Mouse (Mus musculus) B cell, adult (primary cell): ENCODE measurements around the gene Ngb. TPM values are rescaled to one million over a fixed set of nuclear protein-coding genes. Genes with fewer than 3 reads are reported as not detected.

Experiments used
- total RNA-seq: library from RNA; stranded (reverse); gene quantifications from 4 replicates; pipeline ENCODE4 v1.2.4, GENCODE M21; 2023; ENCODE audit not compliant: inconsistent age

Ngb gene
- 0.32 to 0.78 TPM (median 0.78 TPM) in 3 of 4 replicates, not detected in the other for total RNA-seq

GRCm38 (mm10) chr12:87102165-87102631, at the start of gene Ngb:
Gene Ngb, minus strand, starts transcription at chr12:87102539.

GRCm38 (mm10) chr12:87147395-87148089, 45.2 kb upstream of the Ngb start, which contains the start of gene Pomt2:
Gene Pomt2, minus strand, starts transcription at chr12:87147968.

DNA sequence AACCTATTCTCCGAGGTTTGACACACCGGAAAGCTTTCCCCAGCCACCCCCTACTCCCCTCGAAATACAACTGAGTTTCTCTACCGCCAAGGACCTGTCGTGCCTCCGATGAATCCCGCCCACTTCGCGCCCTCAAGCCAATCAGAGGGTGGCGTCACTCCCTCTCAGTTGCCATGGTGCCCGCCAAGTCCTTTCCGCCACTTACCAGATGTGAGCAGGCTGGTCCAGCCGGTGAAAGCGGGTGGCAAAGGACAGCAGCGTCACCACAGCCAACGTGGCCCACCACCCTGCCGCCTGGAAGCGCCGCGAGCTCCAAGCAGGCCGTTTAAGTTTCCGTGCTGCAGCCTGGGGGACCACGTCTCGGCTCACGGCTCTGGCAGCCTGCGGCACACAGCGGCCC, 44.6 kb upstream of the Ngb start, which contains the start of gene Gstz1:
Gene Gstz1 (plus strand): TSS at position 200 of the 400 bp plus-strand sequence.

Other genes with a start within 250 kb of the Ngb start
- gene Irf2bpl, start 217.7 kb downstream of the Ngb start, total RNA-seq, result 47.0 to 50.7 TPM (median 49.3 TPM) in 4 replicates
- gene Cipc, start 155.5 kb downstream of the Ngb start, total RNA-seq, result 51.6 to 60.1 TPM (median 56.2 TPM) in 4 replicates
- gene Zdhhc22, start 112.1 kb downstream of the Ngb start, total RNA-seq, result not detected in 4 replicates
- gene Tmem63c, start 81.2 kb downstream of the Ngb start, total RNA-seq, result not detected in 4 replicates
- gene Gstz1, start 44.6 kb upstream of the Ngb start, total RNA-seq, result 16.4 to 16.5 TPM (median 16.4 TPM) in 4 replicates
- 4.8 to 8.3 TPM (median 6.3 TPM) in 4 replicates for gene Pomt2, start 45.4 kb upstream of the Ngb start, total RNA-seq
- 1.3 to 2.6 TPM (median 1.6 TPM) in 4 replicates for gene Samd15, start 97.2 kb upstream of the Ngb start, total RNA-seq
- gene Tmed8, start 97.9 kb upstream of the Ngb start, total RNA-seq, result 32.9 to 36.5 TPM (median 33.7 TPM) in 4 replicates
- 6.2 to 14.0 TPM (median 9.1 TPM) in 4 replicates for gene Noxred1, start 136.2 kb upstream of the Ngb start, total RNA-seq
- gene Vipas39, start 163.7 kb upstream of the Ngb start, total RNA-seq, result 33.1 to 41.4 TPM (median 35.1 TPM) in 4 replicates
- gene Ahsa1, start 163.9 kb upstream of the Ngb start, total RNA-seq, result 111 to 131 TPM (median 118 TPM) in 4 replicates
- gene Ism2, start 197.2 kb upstream of the Ngb start, total RNA-seq, result not detected in 4 replicates